Mouse (Mus musculus) small intestine, adult 2 months (tissue): ENCODE results near the gene Mef2b. TPM values are rescaled to one million over a fixed set of nuclear protein-coding genes. Genes with fewer than 3 reads are reported as not detected.

Experiments
- H3K27ac ChIP-seq: fragments of 200-500 bp; 2 replicates; pipeline ENCODE4 v1.5.1; 2012; ENCODE audit warnings: low read depth, low read length, control low read depth, inconsistent platforms; ENCODE audit not compliant: insufficient read depth
- H3K27me3 ChIP-seq: fragments of 200-500 bp; 2 replicates; pipeline ENCODE4 v1.6.1; 2012; ENCODE audit warnings: mild to moderate bottlenecking, moderate library complexity, low read length, inconsistent platforms; ENCODE audit not compliant: control insufficient read depth, insufficient read depth
- H3K36me3 ChIP-seq: fragments of 200-500 bp; 2 replicates; pipeline ENCODE4 v1.6.1; 2012; ENCODE audit warnings: mild to moderate bottlenecking, low read length, control low read depth, inconsistent platforms; ENCODE audit not compliant: control insufficient read depth, insufficient read depth
- H3K4me1 ChIP-seq: fragments of 200-500 bp; 2 replicates; pipeline ENCODE4 v1.6.1; 2012; ENCODE audit warnings: low read length, inconsistent platforms, mixed read lengths; ENCODE audit not compliant: control insufficient read depth, insufficient read depth, insufficient read length
- H3K4me3 ChIP-seq: fragments of 200-500 bp; 2 replicates; pipeline ENCODE4 v1.5.1; 2012; ENCODE audit warnings: low read depth, mild to moderate bottlenecking, control low read depth, inconsistent platforms, low read length, moderate library complexity
- CTCF ChIP-seq: fragments of 200-500 bp; IDR thresholded peaks from 2 replicates; pipeline ENCODE4 v1.5.1; 2012; ENCODE audit warnings: low read depth, mild to moderate bottlenecking, control low read depth, inconsistent platforms, low read length, moderate library complexity, mixed read lengths; ENCODE audit not compliant: insufficient replicate concordance, insufficient read length; ENCODE audit errors: extremely low read depth
- POLR2A ChIP-seq: fragments of 200-500 bp; IDR thresholded peaks from 2 replicates; pipeline ENCODE4 v1.6.1; 2012; ENCODE audit warnings: low read depth, mild to moderate bottlenecking, control low read depth, inconsistent platforms, low read length, moderate library complexity
- WGBS: fragments of 180-500 bp; shearing (Covaris S2); methylation state at CpG from one replicate; pipeline ENCODE4 v1.1.7; 2018; 5-methylcytosine and 5-hydroxymethylcytosine counted together
- polyA plus RNA-seq: library from polyadenylated mRNA; depleted of rRNA; stranded (reverse); fragments of >200 nt; gene quantifications from 2 replicates; pipeline ENCODE4 v1.2.3, GENCODE M21; 2012

The Mef2b gene
- polyA plus RNA-seq, 1 experiment: 5.3 TPM

GRCm38 (mm10) chr8:70120667-70121066, 18.8 kb upstream of the Mef2b start, which contains the start of gene Ncan:
TSS of gene Ncan (minus strand) at chr8:70120873.
- no peak within 1 kb of the TSS for H3K27ac ChIP-seq

DNA sequence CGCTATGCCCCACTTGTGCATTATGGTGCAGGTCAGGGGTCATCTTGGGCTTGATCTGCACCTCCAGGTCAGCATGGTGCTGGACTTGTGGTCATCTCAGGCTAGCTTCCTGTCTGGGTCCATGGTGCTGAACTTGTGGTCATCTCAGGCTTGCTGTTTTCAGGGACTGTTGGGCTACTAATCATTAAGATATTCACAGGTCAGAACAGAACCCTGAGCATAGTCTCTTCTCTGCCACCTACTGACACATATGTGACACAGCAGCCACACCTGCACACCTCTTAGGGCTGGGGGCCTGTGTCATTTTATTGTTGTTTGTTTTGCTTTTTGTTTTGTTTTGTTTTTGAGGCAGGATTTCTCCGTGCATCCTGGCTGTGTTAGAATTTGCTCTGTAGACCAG, 16.6 kb upstream of the Mef2b start:
- H3K36me3 ChIP-seq: no peaks in the 10 kb centered on the region
- no peak overlapping the region for H3K4me3 ChIP-seq

More at GRCm38 (mm10) chr8:70120667-70121066, 18.8 kb upstream of the Mef2b start, which contains the start of gene Ncan:
- no peaks in the 10 kb centered on the region for H3K36me3 ChIP-seq
- TF ChIP-seq CTCF: no peak
- TF ChIP-seq POLR2A: no peak
- no peak within 1 kb of the TSS for H3K4me3 ChIP-seq
- WGBS: 3% methylated on average over 19 of the region's 19 CpGs
- no peaks in the 10 kb centered on the region; the same call in 1 of the 2 replicates for H3K4me1 ChIP-seq
- H3K27me3 ChIP-seq: peaks cover 16% of the 10 kb centered on the region

DNA sequence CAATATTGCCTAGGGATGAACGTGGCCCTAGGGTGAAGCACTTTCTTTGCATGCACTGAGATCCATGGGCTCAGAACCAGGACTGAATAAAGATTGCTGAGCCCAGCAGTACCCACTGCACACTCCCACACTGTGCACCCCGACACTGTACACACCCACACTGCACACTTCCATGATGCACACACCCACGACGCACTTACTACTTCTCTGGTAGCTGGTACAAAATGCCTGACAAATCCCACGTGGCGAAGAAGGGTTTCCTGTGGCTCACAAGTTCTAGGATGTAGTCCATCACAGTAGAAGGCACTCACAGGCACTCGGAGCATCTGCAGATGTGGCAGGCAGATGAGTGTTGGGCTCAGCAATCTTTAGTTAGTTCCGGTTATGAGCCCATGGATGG, 14.5 kb upstream of the Mef2b start:
- Histone ChIP-seq H3K27ac (no peak overlapping the region), H3K36me3 (no peaks in the 10 kb centered on the region), H3K4me3 (no peak overlapping the region), H3K27me3 (peaks cover 3% of the 10 kb centered on the region; the same call in 1 of the 2 replicates), H3K4me1 (peaks cover 8% of the 10 kb centered on the region)
- no peak for TF ChIP-seq POLR2A
- TF ChIP-seq CTCF: no peak
- WGBS: 56% methylated on average over 8 of the region's 8 CpGs

More for the DNA sequence above, 16.6 kb upstream of the Mef2b start:
- H3K4me1 ChIP-seq: no peaks in the 10 kb centered on the region; the same call in 1 of the 2 replicates
- peaks cover 16% of the 10 kb centered on the region for H3K27me3 ChIP-seq
- WGBS: 51% methylated on average over 2 of the region's 2 CpGs
- TF ChIP-seq POLR2A: no peak
- peak; percentile 46; the same call in 1 of the 2 replicates for TF ChIP-seq CTCF
- no peak overlapping the region for H3K27ac ChIP-seq

DNA sequence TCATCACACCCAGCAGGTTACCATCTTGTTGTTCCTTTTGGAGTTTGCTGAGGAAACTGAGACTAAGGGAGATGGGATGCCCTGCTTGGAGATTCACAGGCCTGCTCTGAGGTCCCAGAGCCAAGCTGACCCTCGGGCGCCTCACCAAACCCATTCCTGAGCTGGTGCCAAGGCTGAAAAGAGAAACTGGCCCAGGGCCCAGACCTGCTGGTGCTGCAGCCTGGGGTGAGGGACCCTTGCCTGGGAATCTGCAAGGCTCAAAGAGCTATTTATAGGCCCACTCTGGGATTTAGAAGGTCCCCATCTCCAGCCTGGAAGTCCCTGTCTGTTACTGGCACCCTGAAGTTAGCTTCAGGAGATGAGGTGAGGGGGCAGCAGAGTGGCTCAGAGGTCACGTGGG, 11.1 kb upstream of the Mef2b start:
- no peak overlapping the region for H3K27ac ChIP-seq

GRCm38 (mm10) chr8:70129309-70129952, 10.1 kb upstream of the Mef2b start:
- 23% methylated on average over 9 of the region's 9 CpGs for WGBS
- Histone ChIP-seq H3K4me1 (peaks cover 22% of the 10 kb centered on the region), H3K4me3 (no peak overlapping the region), H3K36me3 (peaks cover 15% of the 10 kb centered on the region), H3K27me3 (no peaks in the 10 kb centered on the region), H3K27ac (peak overlapping the region; percentile 82)
- TF ChIP-seq CTCF: no peak
- TF ChIP-seq POLR2A: no peak

More for the DNA sequence above, 11.1 kb upstream of the Mef2b start:
- WGBS: 44% methylated on average over 3 of the region's 3 CpGs
- TF ChIP-seq CTCF (no peak), POLR2A (no peak)
- peaks cover 22% of the 10 kb centered on the region for H3K4me1 ChIP-seq
- H3K36me3 ChIP-seq: peaks cover 5% of the 10 kb centered on the region
- no peak overlapping the region for H3K4me3 ChIP-seq
- no peaks in the 10 kb centered on the region for H3K27me3 ChIP-seq

- H3K4me1 ChIP-seq: peaks cover 22% of the 10 kb centered on the region
- H3K36me3 ChIP-seq: peaks cover 21% of the 10 kb centered on the region
- H3K27ac ChIP-seq: peak overlapping the region; percentile 82
- no peaks in the 10 kb centered on the region for H3K27me3 ChIP-seq
- H3K4me3 ChIP-seq: no peak overlapping the region
- TF ChIP-seq CTCF (no peak), POLR2A (no peak)
- 95% methylated on average over 3 of the region's 3 CpGs for WGBS
These were observed 9.4 kb upstream of the Mef2b start for GRCm38 (mm10) chr8:70130066-70130465.

- H3K27me3 ChIP-seq: no peaks in the 10 kb centered on the region
- H3K4me3 ChIP-seq: peak within 1 kb of the TSS; percentile 83
- H3K4me1 ChIP-seq: peaks cover 22% of the 10 kb centered on the region
- peaks cover 29% of the 10 kb centered on the region for H3K36me3 ChIP-seq
- TF ChIP-seq CTCF (0 out of 2 replicates have a peak, but pooled peaks have one; percentile 16), POLR2A (peak; percentile 66; the same call in 1 of the 2 replicates)
- WGBS: under 1% methylated on average over 37 of the region's 37 CpGs
- peak within 1 kb of the TSS; percentile 82 for H3K27ac ChIP-seq
These were observed 8.2 kb upstream of the Mef2b start, which contains the start of gene Nr2c2ap for GRCm38 (mm10) chr8:70131166-70131883. TSS of gene Nr2c2ap (plus strand) at chr8:70131333.
